Mouse (Mus musculus): ENCODE data around the gene Fn1. TPM values are rescaled to one million over a fixed set of nuclear protein-coding genes. Genes with fewer than 3 reads are reported as not detected.
A peak's percentile ranks its signal among the peaks of the same experiment; 100 is the strongest.

The Fn1 gene
- polyA plus RNA-seq, 2 experiments: 232 to 628 TPM

- 66% methylated on average over 2 of the region's 2 CpGs for WGBS
- Histone ChIP-seq H3K4me3 (replicated peaks; ENCODE audit: low read length) (no peak overlapping the region), H3K4me2 (replicated peaks; ENCODE audit: low read depth, low read length, severe bottlenecking) (no peak overlapping the region), H3K9ac (ENCODE audit: low read depth, low read length, severe bottlenecking) (no peak overlapping the region), H3K4me1 (ENCODE audit: control insufficient read depth, insufficient read depth, low read length) (peaks cover 3% of the 10 kb centered on the region; the same call in 1 of the 2 replicates), H3K27ac (replicated peaks; ENCODE audit: low read depth, low read length) (no peak overlapping the region), H3K27me3 (ENCODE audit: control insufficient read depth, insufficient read depth, low read length) (no peaks in the 10 kb centered on the region), H3K9me3 (ENCODE audit: control insufficient read depth, low read length) (no peaks in the 10 kb centered on the region), H3K36me3 (ENCODE audit: control insufficient read depth, insufficient read depth, low read length) (no peaks in the 10 kb centered on the region)
- no peak for TF ChIP-seq POLR2A (IDR thresholded peaks at IDR 0.05; ENCODE audit: borderline replicate concordance, extremely low read depth, insufficient read depth, insufficient read length)
- no peak for DNase-seq (ENCODE audit: low spot score)
- no peak for ATAC-seq (ENCODE audit: low FRiP score, low read depth)
These were observed 22.4 kb upstream of the Fn1 start for GRCm38 (mm10) chr1:71675420-71675819.

- Histone ChIP-seq H3K9ac (ENCODE audit: low read depth, low read length, severe bottlenecking) (no peak overlapping the region), H3K9me3 (ENCODE audit: control insufficient read depth, low read length) (no peaks in the 10 kb centered on the region), H3K4me3 (replicated peaks; ENCODE audit: low read length) (no peak overlapping the region), H3K4me1 (ENCODE audit: control insufficient read depth, insufficient read depth, low read length) (peaks cover 3% of the 10 kb centered on the region; the same call in 1 of the 2 replicates), H3K27me3 (ENCODE audit: control insufficient read depth, insufficient read depth, low read length) (no peaks in the 10 kb centered on the region), H3K36me3 (ENCODE audit: control insufficient read depth, insufficient read depth, low read length) (no peaks in the 10 kb centered on the region), H3K4me2 (replicated peaks; ENCODE audit: low read depth, low read length, severe bottlenecking) (no peak overlapping the region), H3K27ac (replicated peaks; ENCODE audit: low read depth, low read length) (no peak overlapping the region)
- 89% methylated on average over 4 of the region's 4 CpGs for WGBS
- ATAC-seq (ENCODE audit: low FRiP score, low read depth) (no peak), DNase-seq (ENCODE audit: low spot score) (no peak)
- TF ChIP-seq POLR2A (IDR thresholded peaks at IDR 0.05; ENCODE audit: borderline replicate concordance, extremely low read depth, insufficient read depth, insufficient read length): no peak
These were observed 21.3 kb upstream of the Fn1 start for GRCm38 (mm10) chr1:71674274-71674673.

GRCm38 (mm10) chr1:71673398-71673910, 20.5 kb upstream of the Fn1 start:
- 0 out of 2 replicates have a peak overlapping the region, but pooled peaks have one; percentile 39 for H3K27ac ChIP-seq (replicated peaks; ENCODE audit: low read depth, low read length)

GRCm38 (mm10) chr1:71672346-71672745, 19.3 kb upstream of the Fn1 start:
- no peak for ATAC-seq (ENCODE audit: low FRiP score, low read depth)
- Histone ChIP-seq H3K27ac (replicated peaks; ENCODE audit: low read depth, low read length) (no peak overlapping the region), H3K4me2 (replicated peaks; ENCODE audit: low read depth, low read length, severe bottlenecking) (no peak overlapping the region), H3K36me3 (ENCODE audit: control insufficient read depth, insufficient read depth, low read length) (no peaks in the 10 kb centered on the region), H3K9me3 (ENCODE audit: control insufficient read depth, low read length) (peaks cover 5% of the 10 kb centered on the region; the same call in 1 of the 2 replicates), H3K27me3 (ENCODE audit: control insufficient read depth, insufficient read depth, low read length) (no peaks in the 10 kb centered on the region), H3K4me3 (replicated peaks; ENCODE audit: low read length) (no peak overlapping the region), H3K9ac (ENCODE audit: low read depth, low read length, severe bottlenecking) (no peak overlapping the region), H3K4me1 (ENCODE audit: control insufficient read depth, insufficient read depth, low read length) (peaks cover 3% of the 10 kb centered on the region; the same call in 1 of the 2 replicates)
- no peak for TF ChIP-seq POLR2A (IDR thresholded peaks at IDR 0.05; ENCODE audit: borderline replicate concordance, extremely low read depth, insufficient read depth, insufficient read length)
- 87% methylated on average over 3 of the region's 3 CpGs for WGBS
- no peak for DNase-seq (ENCODE audit: low spot score)

More at GRCm38 (mm10) chr1:71673398-71673910, 20.5 kb upstream of the Fn1 start:
- WGBS: 5% methylated on average over 3 of the region's 3 CpGs
- Histone ChIP-seq H3K4me1 (ENCODE audit: control insufficient read depth, insufficient read depth, low read length) (peaks cover 3% of the 10 kb centered on the region; the same call in 1 of the 2 replicates), H3K27me3 (ENCODE audit: control insufficient read depth, insufficient read depth, low read length) (no peaks in the 10 kb centered on the region), H3K9ac (ENCODE audit: low read depth, low read length, severe bottlenecking) (no peak overlapping the region), H3K9me3 (ENCODE audit: control insufficient read depth, low read length) (no peaks in the 10 kb centered on the region), H3K4me3 (replicated peaks; ENCODE audit: low read length) (no peak overlapping the region), H3K4me2 (replicated peaks; ENCODE audit: low read depth, low read length, severe bottlenecking) (no peak overlapping the region), H3K36me3 (ENCODE audit: control insufficient read depth, insufficient read depth, low read length) (no peaks in the 10 kb centered on the region)
- no peak for DNase-seq (ENCODE audit: low spot score)
- no peak for TF ChIP-seq POLR2A (IDR thresholded peaks at IDR 0.05; ENCODE audit: borderline replicate concordance, extremely low read depth, insufficient read depth, insufficient read length)
- no peak for ATAC-seq (ENCODE audit: low FRiP score, low read depth)

- no peak overlapping the region for H3K27ac ChIP-seq (replicated peaks; ENCODE audit: low read depth, low read length)
- H3K27me3 ChIP-seq (ENCODE audit: control insufficient read depth, insufficient read depth, low read length): no peaks in the 10 kb centered on the region
- no peaks in the 10 kb centered on the region; the same call in 1 of the 2 replicates for H3K4me1 ChIP-seq (ENCODE audit: control insufficient read depth, insufficient read depth, low read length)
- no peaks in the 10 kb centered on the region for H3K36me3 ChIP-seq (ENCODE audit: control insufficient read depth, insufficient read depth, low read length)
- no peak overlapping the region for H3K9ac ChIP-seq (ENCODE audit: low read depth, low read length, severe bottlenecking)
- H3K4me3 ChIP-seq (replicated peaks; ENCODE audit: low read length): no peak overlapping the region
- peaks cover 9% of the 10 kb centered on the region; the same call in 1 of the 2 replicates for H3K9me3 ChIP-seq (ENCODE audit: control insufficient read depth, low read length)
- DNase-seq (ENCODE audit: low spot score) (no peak), ATAC-seq (ENCODE audit: low FRiP score, low read depth) (no peak)
- no peak for TF ChIP-seq POLR2A (IDR thresholded peaks at IDR 0.05; ENCODE audit: borderline replicate concordance, extremely low read depth, insufficient read depth, insufficient read length)
- 84% methylated on average over 6 of the region's 6 CpGs for WGBS
- no peak overlapping the region for H3K4me2 ChIP-seq (replicated peaks; ENCODE audit: low read depth, low read length, severe bottlenecking)
These were observed 10.2 kb upstream of the Fn1 start for GRCm38 (mm10) chr1:71663242-71663641.
